Mouse (Mus musculus) right cerebral cortex, adult 2 months (tissue): ENCODE measurements at regions not wholly inside any gene's neighbourhood (a gene's known extent, or its start where the extent isn't known, plus 50 kb on each side); places are given as distances from the start of the nearest gene placed in this dataset.
"Not testable (repeated sequence)": the region's sequence is repeated elsewhere in the genome, so short reads cannot be mapped to it uniquely, and the experiment has no call there.

Experiments
- DNase-seq, 2 experiments: peaks; one replicate each; pipeline ENCODE4 v3.0.0; 2021 to 2022; ENCODE audit warnings: low spot score in 2 of 2

GRCm38 (mm10) chr6:63044984-63045383 is 210.7 kb upstream of the Grid2 start:
- DNase-seq: no peak

- not testable (repeated sequence) for DNase-seq
Measured at GRCm38 (mm10) chr6:63064576-63064975, 191.1 kb upstream of the Grid2 start.

DNA sequence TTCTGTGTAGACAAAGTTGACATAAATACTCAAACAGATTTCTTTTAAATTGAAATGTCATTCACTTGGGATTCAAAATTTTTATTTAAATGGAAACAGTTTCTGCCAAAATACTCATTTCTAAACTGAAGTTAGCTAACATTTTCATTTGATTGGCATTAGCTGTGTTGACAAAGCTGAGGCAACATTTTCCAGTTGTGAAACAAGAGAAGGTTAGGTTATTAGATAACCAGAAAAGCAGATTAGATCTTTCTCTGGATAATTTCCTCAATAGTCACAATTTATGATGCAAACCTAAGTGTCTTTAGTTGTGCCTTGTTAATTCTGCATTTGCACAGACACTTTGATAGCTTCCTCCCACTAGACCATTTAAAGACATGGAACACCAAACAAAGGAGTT is 167.5 kb upstream of the Grid2 start:
- DNase-seq: no peak

GRCm38 (mm10) chr6:63128834-63129233 is 126.8 kb upstream of the Grid2 start:
- DNase-seq: not testable (repeated sequence)

DNA sequence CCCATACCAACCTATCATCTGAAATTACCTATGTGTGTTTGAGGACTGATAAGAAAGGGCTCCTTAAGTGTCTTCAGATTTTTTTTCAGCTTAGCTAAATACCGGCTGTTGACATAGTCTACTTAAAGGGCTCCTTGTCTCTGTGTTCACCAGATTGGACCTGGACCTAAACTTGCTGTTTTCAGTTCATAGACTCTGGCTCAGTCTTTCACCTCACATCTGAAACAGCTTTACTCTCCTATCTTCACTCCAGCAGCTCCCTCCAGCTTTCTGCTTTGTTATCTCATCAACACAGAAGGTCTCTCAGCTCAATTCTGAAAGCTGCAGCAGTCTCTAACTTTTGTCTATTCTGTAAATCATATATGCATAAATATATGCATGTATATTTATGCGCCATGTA is 106.4 kb upstream of the Grid2 start:
- no peak for DNase-seq

- peak in 1 of 2 experiments; percentile 2 for DNase-seq
Measured at GRCm38 (mm10) chr6:63180210-63180609, 75.5 kb upstream of the Grid2 start.
